Mouse (Mus musculus) thymus, adult 2 months (tissue): ENCODE data around the gene Ano1.

Source experiments
- CTCF ChIP-seq: fragments of 200-500 bp; IDR thresholded peaks from 2 replicates; pipeline ENCODE4 v1.5.1; 2012; ENCODE audit warnings: mild to moderate bottlenecking, control low read depth, low read length, moderate library complexity, borderline replicate concordance; ENCODE audit not compliant: control insufficient read depth, poor library complexity, insufficient read depth; ENCODE audit errors: extremely low read depth
- POLR2A ChIP-seq: fragments of 200-500 bp; IDR thresholded peaks from 2 replicates; pipeline ENCODE4 v1.6.1; 2012; ENCODE audit warnings: mild to moderate bottlenecking, low read length, control low read depth, moderate library complexity; ENCODE audit not compliant: control insufficient read depth, poor library complexity, insufficient read depth; ENCODE audit errors: extremely low read depth

GRCm38 (mm10) chr7:144612829-144613228 lies 138.9 kb downstream of the Ano1 start:
- TF ChIP-seq CTCF, result no peak
- TF ChIP-seq POLR2A, result no peak
